ENCODE assay signal across 9 mouse cellular contexts in the genomic region with DNA sequence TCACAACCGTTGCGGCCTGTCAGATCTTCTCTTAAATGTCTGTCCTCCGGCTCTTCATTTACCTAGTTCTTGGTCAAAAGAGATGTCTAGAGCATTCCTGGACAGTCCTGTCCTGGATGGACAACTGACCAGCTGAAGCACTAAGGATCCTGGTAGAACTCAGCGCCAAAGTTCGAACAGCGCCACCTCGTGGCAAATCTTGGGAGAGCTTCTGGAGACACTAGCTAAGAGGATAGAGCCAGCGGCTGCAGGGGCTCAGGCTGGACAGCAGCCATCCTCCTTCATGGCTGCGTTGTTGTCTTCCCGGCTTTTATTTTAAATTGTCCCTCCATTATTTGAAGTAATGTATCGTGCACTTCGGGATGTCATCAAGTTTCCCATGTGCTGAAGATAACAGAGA. TPM values are rescaled to one million over a fixed set of nuclear protein-coding genes. Genes with fewer than 3 reads are reported as not detected.
DNase-seq lines count a peak whose midpoint lies in the region; ATAC-seq and TF ChIP-seq lines count a peak whose summit lies in the region.
"Had no signal": no experiment of that assay in that cellular context is flagged by ENCODE, and none has a peak within 500 bp of the region (broad histone marks: within the 10 kb centered on the region; RNA-seq: fewer than 3 reads in every experiment).

No protein-coding gene starts in this region.

- peaks cover 97% of the 10 kb centered on the region for H3K27me3 ChIP-seq in limb, embryonic 14.5 days (ENCODE audit: control insufficient read depth, insufficient read depth, low read length)

- H3K4me3 ChIP-seq in limb, embryonic 14.5 days (replicated peaks; ENCODE audit: low read length), result no peak overlapping the region
- H3K4me3 ChIP-seq in olfactory bulb, adult 2 months (ENCODE audit: insufficient read depth, low read depth, low read length), result no peak overlapping the region
- H3K4me3 ChIP-seq: neural tube, embryonic 13.5 days had no signal

- no peak overlapping the region for H3K4me2 ChIP-seq in limb, embryonic 14.5 days (replicated peaks; ENCODE audit: low read depth, low read length, severe bottlenecking)
- H3K4me2 ChIP-seq: neural tube, embryonic 13.5 days had no signal

- H3K27ac ChIP-seq in limb, embryonic 14.5 days (replicated peaks; ENCODE audit: low read depth, low read length), result no peak overlapping the region
- no peak overlapping the region for H3K27ac ChIP-seq in olfactory bulb, adult 2 months (ENCODE audit: insufficient read depth, low read depth, low read length)

- no peak for TF ChIP-seq POLR2A in limb, embryonic 14.5 days (IDR thresholded peaks at IDR 0.05; ENCODE audit: borderline replicate concordance, extremely low read depth, insufficient read depth, insufficient read length)
- no peak for TF ChIP-seq POLR2A in olfactory bulb, adult 2 months (IDR thresholded peaks at IDR 0.05; ENCODE audit: insufficient read depth, low read depth, low read length)

- no peaks in the 10 kb centered on the region for H3K9me3 ChIP-seq in limb, embryonic 14.5 days (ENCODE audit: control insufficient read depth, low read length)
- H3K9me3 ChIP-seq: neural tube, embryonic 13.5 days had no signal

- ATAC-seq in limb, embryonic 14.5 days (ENCODE audit: low FRiP score, low read depth), result no peak

- peak; percentile 80 for DNase-seq in layer of hippocampus, adult 11-12 months (ENCODE audit: low spot score)
- no peak for DNase-seq in layer of hippocampus, adult 9-11 months
- peak; percentile 77 for DNase-seq in adrenal gland, adult 2 months
- peak; percentile 93 for DNase-seq in embryo, embryonic 10 days (ENCODE audit: low spot score)
- DNase-seq in hindlimb bud, embryonic 11.5 days (ENCODE audit: extremely low spot score, low read depth, low spot score), result peak; percentile 68
- peak; percentile 79 for DNase-seq in limb, embryonic 14.5 days (ENCODE audit: low spot score)
- peak; percentile 71 for DNase-seq in thymus, postnatal 0 days (ENCODE audit: low spot score)

- peak; percentile 71 for TF ChIP-seq CTCF in olfactory bulb, adult 2 months (IDR thresholded peaks at IDR 0.05; ENCODE audit: insufficient read depth, low read depth, low read length)

- 12% methylated on average over 12 of the region's 12 CpGs for WGBS in limb, embryonic 14.5 days
- WGBS in olfactory bulb, adult 2 months, result 12% methylated on average over 12 of the region's 12 CpGs

- H3K9ac ChIP-seq in limb, embryonic 14.5 days (ENCODE audit: low read depth, low read length, severe bottlenecking), result no peak overlapping the region
- H3K9ac ChIP-seq: neural tube, embryonic 13.5 days had no signal

- H3K4me1 ChIP-seq in limb, embryonic 14.5 days (ENCODE audit: control insufficient read depth, insufficient read depth, low read length), result no peaks in the 10 kb centered on the region
- H3K4me1 ChIP-seq in olfactory bulb, adult 2 months (ENCODE audit: control insufficient read depth, insufficient read depth, low read length), result peaks cover 36% of the 10 kb centered on the region

- no peaks in the 10 kb centered on the region for H3K36me3 ChIP-seq in limb, embryonic 14.5 days (ENCODE audit: control insufficient read depth, insufficient read depth, low read length)
- H3K36me3 ChIP-seq: neural tube, embryonic 13.5 days had no signal

RNA-seq across cellular contexts. Expression of a gene that starts 9.7 kb away (rescaled TPM):
- not detected for total RNA-seq in adrenal gland, adult 2 months (2021)
- polyA plus RNA-seq in adrenal gland, adult 2 months (2012; rRNA removed), result 0.08 TPM in 1 of 2 replicates, not detected in the other
- polyA plus RNA-seq in limb, embryonic 14.5 days (2012; rRNA removed), result not detected in 2 replicates
- 0.08 TPM in 1 of 2 replicates, not detected in the other for polyA plus RNA-seq in limb, embryonic 14.5 days (2014; fragmentation: Nextera tagmentation; extraction: Ambion mirVana)
- polyA plus RNA-seq in olfactory bulb, adult 2 months (2012; ENCODE audit: insufficient read depth, insufficient read length, low replicate concordance, missing spikeins), result not detected in 2 replicates
- 0.08 TPM in 1 of 2 replicates, not detected in the other for polyA plus RNA-seq in thymus, postnatal 0 days (2015; fragmentation: Nextera tagmentation; extraction: Ambion mirVana)

RNA-seq across cellular contexts. Expression of a gene that starts 9.9 kb away (rescaled TPM):
- under 1 TPM in 1 of 2 experiments, not detected in 1; 0.35 TPM for total RNA-seq in adrenal gland, adult 2 months (2021)
- polyA plus RNA-seq in adrenal gland, adult 2 months (2012; rRNA removed), result 0.03 and 0.08 TPM in 2 replicates
- 0.44 and 0.59 TPM in 2 replicates for polyA plus RNA-seq in limb, embryonic 14.5 days (2012; rRNA removed)
- polyA plus RNA-seq in limb, embryonic 14.5 days (2014; fragmentation: Nextera tagmentation; extraction: Ambion mirVana), result 0.14 TPM in 1 of 2 replicates, not detected in the other
- 108 TPM in 1 of 2 replicates, not detected in the other for polyA plus RNA-seq in olfactory bulb, adult 2 months (2012; ENCODE audit: insufficient read depth, insufficient read length, low replicate concordance, missing spikeins)
- polyA plus RNA-seq in thymus, postnatal 0 days (2015; fragmentation: Nextera tagmentation; extraction: Ambion mirVana), result 0.10 and 0.13 TPM in 2 replicates

RNA-seq across cellular contexts. Expression of a gene that starts 21.4 kb away (rescaled TPM):
- 1 to 10 TPM in 1 of 2 experiments, under 1 TPM in 1; 0.84 to 2.2 TPM for total RNA-seq in adrenal gland, adult 2 months (2021)
- 0.45 and 2.2 TPM in 2 replicates for polyA plus RNA-seq in adrenal gland, adult 2 months (2012; rRNA removed)
- polyA plus RNA-seq in limb, embryonic 14.5 days (2012; rRNA removed), result 13.7 and 14.9 TPM in 2 replicates
- polyA plus RNA-seq in limb, embryonic 14.5 days (2014; fragmentation: Nextera tagmentation; extraction: Ambion mirVana), result 6.3 and 7.4 TPM in 2 replicates
- not detected in 2 replicates for polyA plus RNA-seq in olfactory bulb, adult 2 months (2012; ENCODE audit: insufficient read depth, insufficient read length, low replicate concordance, missing spikeins)
- 0.85 TPM in 2 replicates for polyA plus RNA-seq in thymus, postnatal 0 days (2015; fragmentation: Nextera tagmentation; extraction: Ambion mirVana)
- polyA plus RNA-seq: neural tube, embryonic 13.5 days had no signal

RNA-seq across cellular contexts. Expression of a gene that starts 31.9 kb away (rescaled TPM):
- total RNA-seq in adrenal gland, adult 2 months (2021), result 10 to 100 TPM; 77.1 to 79.8 TPM
- polyA plus RNA-seq in adrenal gland, adult 2 months (2012; rRNA removed), result 54.9 and 57.3 TPM in 2 replicates
- polyA plus RNA-seq in limb, embryonic 14.5 days (2012; rRNA removed), result 93.1 and 93.7 TPM in 2 replicates
- polyA plus RNA-seq in limb, embryonic 14.5 days (2014; fragmentation: Nextera tagmentation; extraction: Ambion mirVana), result 81.3 and 82.3 TPM in 2 replicates
- polyA plus RNA-seq in olfactory bulb, adult 2 months (2012; ENCODE audit: insufficient read depth, insufficient read length, low replicate concordance, missing spikeins), result not detected in 2 replicates
- 103 and 107 TPM in 2 replicates for polyA plus RNA-seq in thymus, postnatal 0 days (2015; fragmentation: Nextera tagmentation; extraction: Ambion mirVana)

RNA-seq across cellular contexts. Expression of a gene that starts 36.4 kb away (rescaled TPM):
- 100 to 1,000 TPM; 130 to 136 TPM for total RNA-seq in adrenal gland, adult 2 months (2021)
- polyA plus RNA-seq in adrenal gland, adult 2 months (2012; rRNA removed), result 82.4 and 106 TPM in 2 replicates
- polyA plus RNA-seq in limb, embryonic 14.5 days (2012; rRNA removed), result 75.0 and 96.4 TPM in 2 replicates
- 37.4 and 39.6 TPM in 2 replicates for polyA plus RNA-seq in limb, embryonic 14.5 days (2014; fragmentation: Nextera tagmentation; extraction: Ambion mirVana)
- 167 TPM in 1 of 2 replicates, not detected in the other for polyA plus RNA-seq in olfactory bulb, adult 2 months (2012; ENCODE audit: insufficient read depth, insufficient read length, low replicate concordance, missing spikeins)
- polyA plus RNA-seq in thymus, postnatal 0 days (2015; fragmentation: Nextera tagmentation; extraction: Ambion mirVana), result 36.5 and 42.2 TPM in 2 replicates
